Mouse (Mus musculus) left cerebral cortex, postnatal 14 days (tissue): ENCODE data around the gene Olfr633. TPM values are rescaled to one million over a fixed set of nuclear protein-coding genes. Genes with fewer than 3 reads are reported as not detected.
"Not testable (repeated sequence)": the region's sequence is repeated elsewhere in the genome, so short reads cannot be mapped to it uniquely, and the experiment has no call there.

Experiments used
- DNase-seq, 2 experiments: peaks; one replicate each; pipeline ENCODE4 v3.0.0; 2021 to 2022; ENCODE audit warnings: low spot score in 2 of 2, mixed read lengths in 1 of 2
- intact Hi-C: fragments of 180-260 bp; cut with DNase I; formaldehyde crosslinking; loops from one replicate; pipeline ENCODE4 v1.15.1; 2025
- long read RNA-seq, 2 experiments: library from polyadenylated mRNA; stranded (forward); transcript quantifications; one replicate each; pipeline ENCODE4 v2.0.0; 2021
- total RNA-seq, 2 experiments: library from RNA; stranded (reverse); gene quantifications; 2 replicates each; pipeline ENCODE4 v1.2.3; 2021

The Olfr633 gene
- not detected for total RNA-seq
- long read RNA-seq, experiment 1: 0 reads
- long read RNA-seq, experiment 2: 0 reads

- intact Hi-C loops: no loop called here
- DNase-seq: no peak
These were observed at the start of gene Olfr633 for GRCm38 (mm10) chr7:103944137-103944536. Gene Olfr633, plus strand, starts transcription at chr7:103944437.

- intact Hi-C loops: no loop called here
- peak in 1 of 2 experiments; percentile 3 for DNase-seq
These were observed 41.0 kb upstream of the Olfr633 start, which contains the start of gene Olfr65 for GRCm38 (mm10) chr7:103903187-103903586. Gene Olfr65, plus strand, starts transcription at chr7:103903487.

- intact Hi-C loops: no loop called here
- DNase-seq: no peak
These were observed 34.2 kb upstream of the Olfr633 start for GRCm38 (mm10) chr7:103910047-103910446.

GRCm38 (mm10) chr7:103912969-103913511 lies 31.2 kb upstream of the Olfr633 start:
- intact Hi-C loops: no loop called here
- no peak for DNase-seq

GRCm38 (mm10) chr7:103915338-103915737 lies 28.9 kb upstream of the Olfr633 start:
- intact Hi-C loops: no loop called here
- no peak for DNase-seq

GRCm38 (mm10) chr7:103928525-103928924 lies 15.7 kb upstream of the Olfr633 start, which contains the start of gene Olfr631:
Gene Olfr631, plus strand, starts transcription at chr7:103928825.
- DNase-seq: no peak
- intact Hi-C loops: no loop called here

- no peak for DNase-seq
- intact Hi-C loops: no loop called here
These were observed 10.0 kb upstream of the Olfr633 start, which contains the start of gene Olfr632 for GRCm38 (mm10) chr7:103934264-103934663. Gene Olfr632, plus strand, starts transcription at chr7:103934347.

GRCm38 (mm10) chr7:103942730-103943129 lies 1.5 kb upstream of the Olfr633 start:
- intact Hi-C loops: no loop called here
- DNase-seq: peak; percentile 3 to 30

GRCm38 (mm10) chr7:103966873-103967272 lies 22.6 kb downstream of the Olfr633 start:
- DNase-seq, intact Hi-C loops: not testable (repeated sequence)

- intact Hi-C loops: no loop called here
- DNase-seq: no peak
These were observed 26.6 kb downstream of the Olfr633 start, which contains the start of gene Olfr635 for GRCm38 (mm10) chr7:103970852-103971251. Gene Olfr635, plus strand, starts transcription at chr7:103971152.

GRCm38 (mm10) chr7:103971782-103972181 lies 27.5 kb downstream of the Olfr633 start:
- intact Hi-C loops: no loop called here
- no peak for DNase-seq

GRCm38 (mm10) chr7:103998446-103998845 lies 54.2 kb downstream of the Olfr633 start, which contains the start of gene Olfr638:
Gene Olfr638, plus strand, starts transcription at chr7:103998746.
- DNase-seq: no peak
- intact Hi-C loops: no loop called here

Other genes starting within 250 kb of the Olfr633 start
- gene Olfr243, start 229.8 kb upstream of the Olfr633 start, total RNA-seq: not detected
- gene Olfr628, start 214.1 kb upstream of the Olfr633 start, total RNA-seq: not detected
- gene Olfr629, start 199.5 kb upstream of the Olfr633 start, total RNA-seq: not detected
- gene Olfr630, start 187.1 kb upstream of the Olfr633 start, total RNA-seq: not detected
- gene Olfr69, start 172.8 kb upstream of the Olfr633 start, total RNA-seq: not detected
- gene Olfr68, start 164.7 kb upstream of the Olfr633 start, total RNA-seq: not detected
- not detected for gene Olfr67, start 152.6 kb upstream of the Olfr633 start, total RNA-seq
- gene Hbb-bt, start 130.4 kb upstream of the Olfr633 start, total RNA-seq: 100 to 1,000 TPM; 116 to 138 TPM
- 100 to 1,000 TPM; 912 to 967 TPM for gene Hbb-bs, start 116.3 kb upstream of the Olfr633 start, total RNA-seq
- gene Hbb-bh2, start 103.9 kb upstream of the Olfr633 start, total RNA-seq: not detected
- gene Hbb-bh1, start 101.3 kb upstream of the Olfr633 start, total RNA-seq: not detected
- not detected for gene Hbb-y, start 91.2 kb upstream of the Olfr633 start, total RNA-seq
- not detected for gene Olfr66, start 58.2 kb upstream of the Olfr633 start, total RNA-seq
- not detected for gene Olfr64, start 50.0 kb upstream of the Olfr633 start, total RNA-seq
- gene Olfr65, start 41.0 kb upstream of the Olfr633 start, total RNA-seq: not detected
- not detected for gene Olfr631, start 15.6 kb upstream of the Olfr633 start, total RNA-seq
- not detected for gene Olfr632, start 10.1 kb upstream of the Olfr633 start, total RNA-seq
- gene Olfr635, start 26.7 kb downstream of the Olfr633 start, total RNA-seq: under 1 TPM in 1 of 2 experiments, not detected in 1; 0.04 TPM
- gene Olfr638, start 54.3 kb downstream of the Olfr633 start, total RNA-seq: not detected
- gene Olfr639, start 72.9 kb downstream of the Olfr633 start, total RNA-seq: under 1 TPM; 0.08 to 0.18 TPM
- not detected for gene Olfr640, start 81.1 kb downstream of the Olfr633 start, total RNA-seq
- gene Olfr641, start 91.0 kb downstream of the Olfr633 start, total RNA-seq: not detected
- gene Olfr642, start 108.2 kb downstream of the Olfr633 start, total RNA-seq: not detected
- gene 4930516K23Rik, start 117.0 kb downstream of the Olfr633 start, total RNA-seq: not detected
- gene Olfr644, start 127.4 kb downstream of the Olfr633 start, total RNA-seq: not detected
- gene Olfr645, start 141.0 kb downstream of the Olfr633 start, total RNA-seq: not detected
- not detected for gene Olfr646, start 160.4 kb downstream of the Olfr633 start, total RNA-seq
- gene Ubqln5, start 185.4 kb downstream of the Olfr633 start, total RNA-seq: not detected
- gene Olfr643, start 193.0 kb downstream of the Olfr633 start, total RNA-seq: not detected
- gene Ubqln3, start 198.8 kb downstream of the Olfr633 start, total RNA-seq: not detected
- not detected for gene Ubqlnl, start 206.1 kb downstream of the Olfr633 start, total RNA-seq
- not detected for gene Olfm5, start 220.4 kb downstream of the Olfr633 start, total RNA-seq
- under 1 TPM; 0.30 to 0.40 TPM for gene Olfr648, start 239.0 kb downstream of the Olfr633 start, total RNA-seq